Mouse (Mus musculus) megakaryocyte progenitor cell, adult 5-6 weeks (primary cell): ENCODE measurements around the gene Ak3. TPM values are rescaled to one million over a fixed set of nuclear protein-coding genes. Genes with fewer than 3 reads are reported as not detected.

Source experiments
- ATAC-seq: replicated peaks from 2 replicates; pipeline ENCODE4 v1.8.0; 2016; ENCODE audit warnings: mild to moderate bottlenecking, moderate TSS enrichment, inconsistent platforms; ENCODE audit not compliant: poor library complexity
- total RNA-seq, 2 experiments: library from RNA; stranded (forward) in 1 of 2; stranded (reverse) in 1 of 2; fragments of 157-497, 149-512 nt in 1 of 2; fragments of 200-1000 nt in 1 of 2; gene quantifications; 2 replicates each; pipeline versions ENCODE4 v1.2.3 to v1.2.4; 2015 to 2017

The Ak3 gene
- total RNA-seq (2015): 41.5 and 50.1 TPM in 2 replicates
- total RNA-seq (2017): 22.3 and 29.4 TPM in 2 replicates

DNA sequence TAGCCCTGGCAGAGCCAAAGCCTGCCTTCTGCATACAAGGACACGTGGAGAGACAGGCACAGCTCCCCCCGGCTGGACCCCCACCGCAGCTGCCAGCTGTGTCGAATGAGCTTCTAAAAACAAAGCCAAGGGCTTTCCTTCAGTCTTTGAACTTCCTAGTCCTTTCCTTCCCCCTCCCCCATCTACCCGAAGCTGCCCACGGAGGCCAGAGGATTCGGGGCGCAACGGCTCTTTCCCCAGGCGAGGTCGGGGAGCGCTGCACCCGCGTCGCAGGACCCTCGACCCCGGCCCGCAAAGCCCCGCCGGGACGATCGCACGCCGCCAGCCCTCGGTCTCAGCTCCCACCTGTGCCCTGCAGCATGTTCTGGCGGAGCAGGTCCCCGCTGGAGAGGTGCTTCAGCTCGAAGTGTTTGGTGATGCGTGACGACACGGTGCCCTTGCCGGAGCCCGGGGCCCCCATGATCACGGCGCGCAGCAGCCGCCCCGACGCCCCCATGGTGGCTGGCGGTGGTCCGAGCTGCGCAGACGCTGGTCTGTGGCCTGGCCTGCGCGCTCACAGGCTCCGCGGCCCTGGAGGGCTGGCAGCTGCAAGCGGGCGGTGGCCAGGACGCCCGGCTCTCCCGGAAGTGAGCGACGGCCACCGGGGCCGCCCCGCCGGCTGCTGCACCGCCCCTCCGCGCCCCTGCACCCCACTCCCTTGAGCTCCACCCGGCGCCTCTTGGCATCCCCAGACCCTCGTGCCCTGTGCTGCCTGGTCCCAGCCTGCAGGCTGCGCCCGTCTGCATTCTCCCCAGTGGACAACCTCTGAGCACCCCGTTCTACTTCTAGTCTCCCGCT, at the start of gene Ak3:
TSS of gene Ak3 (minus strand) at position 628 of the 837 bp plus-strand sequence.
- peak; percentile 94 for ATAC-seq

DNA sequence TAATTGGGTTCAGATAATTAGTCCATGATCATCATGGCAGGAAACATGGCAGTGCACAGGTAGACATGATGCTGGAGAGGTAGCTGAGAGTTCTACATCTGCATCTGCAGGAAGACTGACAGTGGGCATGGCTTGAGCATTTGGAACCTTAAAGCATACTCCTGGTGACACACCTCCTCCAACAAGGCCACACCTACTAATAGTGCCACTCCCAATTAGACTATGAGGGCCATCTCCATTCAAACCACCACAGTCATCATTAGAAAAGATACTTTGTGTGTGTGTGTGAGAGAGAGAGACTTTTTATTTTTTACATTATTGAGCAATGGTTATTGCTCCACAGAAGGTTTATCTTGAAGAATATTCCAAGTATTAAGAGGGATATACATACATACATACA, 44.4 kb upstream of the Ak3 start:
- ATAC-seq: no peak

DNA sequence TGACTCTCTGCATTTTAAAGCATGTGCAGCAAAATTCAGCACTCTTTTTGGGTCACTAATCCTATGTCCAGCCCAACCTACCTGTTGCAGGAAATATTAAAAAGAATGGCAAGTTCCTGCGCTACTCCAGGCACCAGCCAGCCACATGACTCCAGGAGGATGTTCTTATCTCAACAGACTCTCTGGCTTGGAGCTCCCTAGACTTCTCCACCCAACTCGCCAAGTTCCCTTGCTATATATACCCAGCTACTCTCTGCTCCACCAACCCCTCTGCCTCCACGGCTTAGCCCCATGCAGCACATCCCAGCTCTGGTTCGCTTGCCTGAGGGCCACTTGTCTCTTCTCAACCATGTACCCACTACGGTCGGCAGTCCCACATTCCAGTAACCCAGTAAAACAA, 40.9 kb upstream of the Ak3 start:
- 0 out of 2 replicates have a peak, but pooled peaks have one; percentile 42 for ATAC-seq

DNA sequence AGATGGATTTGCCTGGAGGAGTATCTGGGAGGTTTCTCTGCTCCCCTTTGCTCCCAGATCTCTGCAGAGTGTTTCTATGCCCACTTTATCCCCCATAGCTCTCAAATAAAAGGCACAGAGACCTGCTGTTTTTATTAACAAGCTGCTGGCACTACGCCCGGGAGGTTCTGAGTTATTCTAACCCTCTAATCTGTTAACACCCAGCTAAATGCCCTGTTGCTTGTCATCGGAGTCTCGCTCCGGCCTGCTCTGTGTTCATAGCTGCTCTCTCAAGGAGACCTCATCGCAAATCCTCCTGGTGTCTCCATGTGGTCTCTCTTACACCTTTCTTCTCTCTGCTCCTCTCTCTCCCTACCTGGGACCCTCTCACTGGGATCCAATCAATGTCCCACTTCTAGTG, 27.0 kb upstream of the Ak3 start:
- ATAC-seq: no peak

DNA sequence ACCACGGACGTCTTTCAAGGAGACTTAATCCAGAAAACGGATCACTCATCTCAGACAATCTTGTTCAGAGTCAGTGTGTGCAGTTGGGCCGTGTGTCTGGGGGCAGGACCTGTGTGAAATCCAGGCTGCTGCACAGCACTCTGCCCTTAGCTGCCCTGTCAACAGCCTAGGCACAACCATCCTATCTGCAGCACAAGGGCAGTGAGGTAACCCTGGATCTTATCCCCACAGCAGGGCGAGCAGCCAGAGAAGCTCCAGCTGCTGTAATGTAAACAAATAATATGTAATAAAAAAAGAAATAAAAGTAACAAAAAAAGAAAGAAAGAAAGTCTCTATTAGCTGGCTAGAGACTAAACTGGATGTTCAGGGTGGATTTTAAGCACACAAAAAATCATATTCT, 21.4 kb upstream of the Ak3 start:
- ATAC-seq: no peak

DNA sequence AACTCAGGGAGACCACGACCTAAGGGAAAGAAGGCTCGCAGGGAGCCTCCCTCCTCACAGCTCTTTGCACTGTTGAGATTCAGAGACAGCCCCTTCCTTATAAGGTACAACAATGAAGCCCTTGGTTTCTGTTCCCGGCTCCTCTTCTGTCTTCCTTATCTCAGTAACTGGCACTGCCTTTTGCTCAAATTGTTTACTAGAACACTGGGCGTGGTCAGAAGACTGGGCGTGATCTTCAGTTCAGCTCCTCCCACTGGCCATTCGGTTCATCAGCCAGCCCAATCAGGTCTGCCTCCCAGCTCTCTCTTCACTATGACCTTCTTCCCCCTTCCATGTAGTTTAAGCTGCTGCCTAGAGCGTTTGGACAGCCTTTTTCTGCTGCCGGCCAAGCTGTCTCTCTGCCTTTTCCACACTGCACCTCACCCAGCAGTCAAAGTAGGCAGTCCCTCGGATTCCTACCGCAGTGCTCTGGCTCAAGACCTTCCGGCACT, 19.3 kb upstream of the Ak3 start:
- ATAC-seq: peak; percentile 77

DNA sequence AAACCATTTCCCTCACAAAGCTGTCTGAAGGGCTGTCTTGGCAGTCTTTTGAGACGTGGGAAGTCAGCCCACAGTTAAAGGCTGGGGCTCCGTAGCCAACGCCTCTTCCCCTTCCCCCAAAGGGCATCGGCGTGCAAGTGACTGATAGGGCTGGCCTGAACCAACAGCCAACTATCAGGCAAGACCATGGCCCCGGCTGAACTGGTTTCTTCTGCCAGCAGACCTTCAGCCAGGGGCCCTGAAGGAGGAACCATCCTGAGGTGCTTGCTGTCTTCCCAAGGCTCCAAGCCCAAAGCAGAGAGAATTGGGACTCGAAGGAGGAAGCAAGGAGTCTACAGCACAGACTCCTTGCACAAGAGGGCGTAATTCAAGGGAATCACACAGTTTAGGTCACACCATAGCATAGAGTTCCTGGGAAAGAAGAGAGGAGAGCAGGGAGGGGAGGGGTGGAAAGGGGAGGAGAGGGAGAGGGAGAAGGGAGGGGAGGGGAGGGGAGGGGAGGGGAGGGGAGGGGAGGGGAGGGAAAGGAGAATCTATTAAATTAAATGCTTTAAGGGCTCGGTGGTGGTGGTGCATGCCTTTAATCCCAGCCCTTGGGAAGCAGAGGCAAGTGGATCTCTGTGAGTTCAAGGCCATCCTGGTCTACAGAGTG, 16.8 kb upstream of the Ak3 start:
- peak; percentile 73 for ATAC-seq

DNA sequence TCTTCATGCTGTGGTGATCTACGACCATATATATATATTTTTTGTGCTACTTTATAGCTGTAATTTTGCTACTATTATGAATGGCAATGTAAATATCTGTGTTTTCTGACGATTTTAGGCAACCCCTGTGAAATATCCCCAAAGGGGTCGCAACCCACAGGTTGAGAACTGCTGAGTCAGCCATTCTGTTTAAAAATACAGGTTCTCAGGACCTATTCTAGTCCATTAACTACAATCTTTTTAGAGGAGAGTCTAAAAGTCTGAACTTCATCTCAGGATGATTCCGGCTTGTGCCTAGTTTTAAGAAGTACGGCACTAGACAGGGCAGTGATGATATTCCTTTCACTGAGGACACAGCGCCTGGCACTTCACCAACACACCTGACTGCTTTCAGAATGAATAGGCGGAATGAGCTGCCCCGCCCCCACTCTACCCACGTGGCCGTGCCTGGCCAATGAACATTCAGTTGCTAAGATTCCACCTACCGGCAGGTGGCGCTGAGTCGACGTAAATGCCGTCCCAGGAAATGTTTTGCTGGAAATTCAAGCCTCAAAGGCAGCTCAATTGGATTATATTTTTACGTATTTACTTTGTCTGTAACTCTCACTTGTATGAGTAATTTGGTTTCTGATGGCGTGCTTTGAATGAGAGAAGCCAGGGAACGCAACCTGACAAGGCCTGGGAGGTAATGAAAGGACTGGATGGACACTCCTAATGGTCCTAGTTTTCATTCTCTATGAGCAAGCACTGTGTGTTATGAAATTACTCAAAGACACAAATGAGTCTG, 16.0 kb upstream of the Ak3 start:
- ATAC-seq: peak; percentile 75

DNA sequence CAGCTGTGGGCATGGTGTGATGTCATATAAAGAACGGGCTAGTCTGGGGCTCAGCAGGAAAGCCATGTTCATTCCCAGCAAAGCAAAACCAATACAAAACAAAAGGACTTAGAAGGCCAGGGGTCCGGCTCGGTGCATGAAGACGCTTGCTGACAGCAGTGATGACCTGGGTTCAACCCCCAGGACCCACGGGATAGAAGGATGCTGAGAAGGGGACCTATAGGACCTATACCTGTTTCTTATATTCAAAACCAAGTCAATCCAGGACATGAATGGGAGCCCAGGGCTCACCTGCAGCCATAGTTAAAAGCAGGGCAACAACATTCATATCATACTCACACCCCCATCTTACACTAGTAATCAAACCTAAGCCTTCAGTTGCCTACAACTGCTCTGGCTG, 15.2 kb upstream of the Ak3 start:
- ATAC-seq: no peak

DNA sequence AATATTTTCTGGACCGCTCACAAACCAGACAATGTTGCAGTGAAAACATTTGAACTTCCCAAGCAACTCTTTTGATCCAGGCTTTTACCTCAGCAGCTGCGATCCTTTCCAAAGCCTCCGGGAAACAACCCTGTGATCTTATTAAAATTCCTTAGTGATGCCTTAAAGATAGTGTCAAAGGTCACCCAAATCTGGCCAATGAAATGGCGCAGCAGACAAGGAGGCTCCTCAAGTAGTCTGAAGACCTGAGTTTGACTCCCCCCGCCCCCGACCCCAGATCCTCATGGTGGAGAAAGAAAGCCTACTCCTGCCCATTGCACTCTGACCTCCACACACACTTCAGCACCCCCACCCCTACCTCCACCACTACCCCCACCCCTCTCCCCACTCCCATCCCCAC, 12.5 kb upstream of the Ak3 start:
- ATAC-seq: no peak

DNA sequence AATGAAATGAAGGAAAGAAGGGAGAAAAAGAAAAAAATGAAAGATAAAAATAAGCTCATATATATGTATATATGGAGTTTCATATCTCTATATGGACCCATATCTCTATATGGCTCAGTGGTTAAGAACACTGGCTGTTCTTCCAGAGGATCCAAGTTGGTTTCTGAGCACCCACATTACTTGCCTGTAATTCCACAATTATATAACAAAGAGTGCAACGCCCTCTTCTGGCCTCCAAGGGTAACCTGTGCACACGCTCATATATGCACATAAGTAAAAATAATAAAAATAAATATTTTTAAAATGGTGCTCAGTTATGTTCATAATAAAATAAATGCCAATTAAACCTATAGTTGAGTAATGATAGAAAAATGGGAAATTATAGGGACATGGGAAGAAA, 11.9 kb upstream of the Ak3 start:
- no peak for ATAC-seq

DNA sequence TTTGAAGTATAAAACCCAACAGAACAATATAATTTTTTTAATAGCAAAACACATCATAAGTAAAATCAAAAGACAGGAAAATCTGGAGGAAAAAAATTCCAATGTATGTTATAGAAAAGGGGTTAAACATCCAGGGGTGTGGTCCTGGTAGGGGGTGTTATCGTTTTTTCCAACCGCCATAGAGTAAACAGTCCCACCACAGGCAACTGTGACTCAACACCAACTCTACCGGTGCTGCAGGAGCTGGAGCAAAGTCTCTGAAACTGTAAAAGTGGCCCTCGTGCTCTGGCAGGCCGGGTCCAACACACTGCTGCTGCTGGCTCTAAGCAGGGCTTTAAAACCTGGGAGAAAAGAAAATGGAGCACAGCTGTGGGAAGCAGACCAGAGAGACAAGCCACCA, 11.0 kb upstream of the Ak3 start:
- ATAC-seq: no peak

DNA sequence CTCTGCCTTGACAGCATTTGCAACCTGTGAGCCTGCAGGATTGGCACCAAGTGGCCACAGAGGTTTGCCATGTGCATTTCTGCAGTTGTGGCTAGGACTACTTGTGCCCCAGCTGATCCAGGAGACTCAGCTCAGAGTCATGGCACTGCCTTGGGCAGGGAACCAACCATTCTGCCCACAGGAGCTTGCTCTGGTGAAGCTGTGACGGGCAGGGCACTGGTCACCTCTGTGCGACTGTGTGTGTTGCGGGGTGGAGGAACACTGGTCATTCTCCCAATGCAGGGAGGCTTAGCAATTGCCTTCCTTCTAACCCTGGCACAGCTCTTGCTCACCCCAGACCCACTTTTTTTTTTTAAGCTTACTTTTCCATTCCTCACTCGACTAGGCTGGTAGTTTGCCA, 7.7 kb upstream of the Ak3 start:
- ATAC-seq: no peak

DNA sequence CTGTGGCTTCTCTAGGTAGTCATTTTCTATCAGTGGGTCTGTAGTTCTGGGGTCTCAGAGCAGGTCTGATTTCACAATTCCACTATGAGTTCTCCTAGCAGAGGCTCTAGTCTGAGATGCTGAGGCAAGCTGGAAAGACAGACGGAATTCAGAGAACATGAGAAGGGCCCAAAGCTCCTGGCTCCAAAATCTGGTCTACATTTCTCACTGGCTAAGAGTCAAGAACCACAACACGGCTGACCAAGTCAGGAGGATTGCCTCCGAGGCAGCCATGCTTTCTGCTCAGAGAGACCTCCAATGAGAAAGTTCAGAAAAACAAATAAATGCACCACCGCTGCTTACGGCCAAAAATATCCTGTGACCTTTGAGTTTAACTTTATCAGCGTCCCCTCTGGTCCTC, 6.8 kb upstream of the Ak3 start:
- ATAC-seq: no peak

DNA sequence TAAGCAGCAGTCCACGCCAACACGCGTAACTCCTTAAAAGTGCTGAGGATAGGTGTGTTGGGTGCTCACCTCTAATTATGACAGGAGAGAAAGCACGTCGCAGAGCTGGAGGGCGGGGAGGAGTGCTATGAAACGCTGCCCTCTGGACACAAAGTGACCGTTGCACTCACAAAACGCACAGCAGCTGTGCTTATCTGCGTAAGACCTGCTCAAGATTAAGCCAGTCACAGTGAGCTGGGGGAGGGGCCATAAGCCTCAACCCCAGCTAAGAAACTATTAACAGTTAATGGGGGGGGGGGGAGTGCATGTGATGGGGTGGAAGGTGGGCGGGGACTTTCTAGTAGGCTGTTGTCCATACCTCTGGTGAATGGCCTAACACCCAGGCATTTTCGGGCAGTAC, 5.0 kb upstream of the Ak3 start:
- ATAC-seq: no peak

DNA sequence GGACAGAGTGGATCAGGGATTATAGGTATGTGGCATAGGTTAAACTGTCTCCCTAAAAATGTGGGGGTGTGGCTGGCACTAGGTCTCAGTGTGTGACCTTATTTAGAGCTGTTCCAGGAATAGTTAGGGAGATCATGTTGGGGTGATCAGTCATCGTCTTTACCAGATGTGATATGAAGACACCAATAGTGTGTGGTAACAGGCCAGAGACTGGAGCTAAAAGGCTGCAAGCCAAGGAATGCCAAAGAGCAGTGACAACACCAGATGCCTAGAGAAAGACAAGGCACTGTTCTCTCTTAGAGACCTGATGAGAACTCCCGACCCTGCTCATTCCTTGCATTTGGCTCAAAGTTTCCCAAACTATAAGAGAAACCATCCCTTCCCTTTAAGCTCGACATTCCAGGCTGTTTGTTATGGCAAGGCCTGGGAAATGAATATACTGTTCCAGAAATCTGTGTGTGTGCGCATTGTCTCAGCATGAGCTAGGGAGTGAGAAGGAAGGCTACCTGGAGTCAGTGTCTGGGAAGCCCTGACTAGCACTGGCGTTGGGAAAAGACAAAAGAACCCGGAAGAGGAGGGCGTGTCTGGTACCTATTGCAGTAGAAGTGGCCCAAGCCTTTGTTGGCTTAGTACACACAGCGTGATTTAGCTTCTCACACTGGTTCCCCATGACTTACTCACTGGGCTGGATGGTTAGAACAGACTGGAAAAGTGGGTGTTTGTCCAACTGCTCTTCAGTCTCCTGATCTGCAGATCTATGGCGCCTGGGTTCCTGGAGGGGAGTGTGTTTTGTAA, 2.6 kb upstream of the Ak3 start:
- ATAC-seq: no peak

DNA sequence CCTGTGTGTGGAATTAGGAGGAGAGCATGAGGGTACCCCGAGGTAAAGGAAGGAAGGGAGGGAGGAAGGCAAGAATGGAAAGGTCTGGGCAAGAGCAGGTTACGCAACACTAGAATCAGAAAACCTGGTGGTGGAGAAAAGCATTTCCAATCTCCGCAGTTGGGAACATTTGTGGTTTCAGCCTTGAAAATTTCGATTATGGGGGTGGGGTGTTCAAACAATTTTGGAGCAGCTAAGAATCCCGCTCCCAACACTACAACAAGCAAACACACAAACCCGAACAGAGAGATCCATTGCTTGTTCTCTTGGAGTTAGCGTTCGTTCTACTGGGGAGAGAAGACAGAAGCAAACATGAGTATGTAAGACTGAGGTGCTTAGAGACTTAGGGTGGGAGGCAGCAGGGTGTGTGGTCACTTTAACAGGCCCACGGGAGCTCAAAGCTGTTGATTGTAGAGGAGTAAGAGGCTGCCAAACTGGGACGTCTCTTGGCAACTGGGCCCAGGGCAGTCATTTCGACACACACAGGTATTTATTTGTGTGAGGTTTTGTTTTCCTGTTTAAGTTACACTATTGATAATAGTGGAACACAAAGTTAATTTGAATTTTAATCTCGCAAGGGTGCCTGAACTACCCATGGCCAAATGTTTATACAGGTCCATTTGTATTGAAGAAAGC, 1.8 kb upstream of the Ak3 start:
- no peak for ATAC-seq

DNA sequence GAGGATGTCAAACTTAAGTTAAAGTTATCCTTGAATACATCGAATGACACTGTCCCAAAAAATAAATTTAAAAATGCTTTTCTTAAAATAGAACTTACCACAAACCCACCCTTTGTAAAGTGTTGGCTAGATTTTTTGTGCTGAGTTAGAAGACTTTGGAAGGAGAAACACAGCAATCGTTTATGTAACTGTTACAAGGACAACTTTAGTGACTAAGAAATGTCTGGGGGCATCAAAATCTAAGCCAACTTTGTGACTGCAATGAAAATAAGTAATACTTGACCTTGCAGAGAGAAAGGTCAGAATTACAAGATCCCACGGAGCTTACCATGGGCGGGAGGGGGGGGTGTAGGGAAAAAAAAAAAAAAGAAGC, 814 bp downstream of the Ak3 start:
- no peak for ATAC-seq

DNA sequence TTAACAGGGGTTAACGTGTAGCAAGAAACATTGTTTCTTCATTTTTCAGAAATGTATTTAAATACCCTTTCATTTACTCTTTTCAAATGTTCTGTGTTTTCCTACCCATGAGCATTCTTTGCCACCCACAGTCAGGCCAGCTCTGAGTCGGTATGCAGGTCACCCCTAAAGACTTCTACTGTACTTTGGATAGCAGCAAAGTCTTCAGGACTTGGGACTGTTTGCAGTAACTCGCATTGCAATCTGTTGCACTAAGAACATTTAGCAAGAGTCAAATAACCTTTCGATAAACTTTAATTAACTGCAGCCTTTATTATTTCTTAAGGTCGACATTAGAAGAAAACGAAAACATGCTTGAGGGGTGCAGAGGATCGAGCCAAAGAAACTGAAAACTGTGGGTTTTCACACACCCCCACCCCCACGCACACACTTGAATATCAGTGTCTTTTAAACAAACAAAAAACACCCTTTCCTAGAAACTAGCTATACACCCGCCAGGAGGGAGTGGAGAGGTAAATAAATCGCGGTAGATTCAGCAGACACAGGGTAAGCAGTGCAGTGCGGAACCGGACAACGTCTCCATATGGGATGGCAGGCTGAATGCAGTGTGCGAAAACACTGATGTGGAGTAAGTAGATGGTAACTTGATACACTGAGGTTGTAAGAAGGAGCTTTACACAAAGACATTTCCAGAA, 1.7 kb downstream of the Ak3 start:
- no peak for ATAC-seq

DNA sequence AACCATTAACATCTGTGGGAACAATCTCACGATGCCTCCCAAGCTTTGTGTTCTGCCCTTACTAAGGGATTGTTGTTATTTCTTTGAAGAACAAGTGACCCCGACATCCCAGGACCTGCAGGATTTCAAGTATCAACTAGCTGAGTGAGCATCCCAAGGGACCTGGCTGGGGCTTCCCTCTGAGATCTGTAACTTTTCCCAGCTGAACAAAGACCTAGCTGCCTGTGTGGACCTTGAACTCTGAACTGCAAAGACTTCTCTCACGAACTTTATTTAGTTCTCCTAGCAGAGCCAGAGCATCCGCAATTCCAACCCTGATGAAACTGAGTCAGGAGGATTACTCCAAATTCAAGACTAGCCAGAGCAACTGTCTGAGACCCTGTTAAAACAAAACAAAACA, 2.4 kb downstream of the Ak3 start:
- ATAC-seq: no peak
